Mouse (Mus musculus) neural tube, embryonic 14.5 days (tissue): ENCODE measurements around the gene Krtap2-4. TPM values are rescaled to one million over a fixed set of nuclear protein-coding genes. Genes with fewer than 3 reads are reported as not detected.
"Not testable (repeated sequence)": the region's sequence is repeated elsewhere in the genome, so short reads cannot be mapped to it uniquely, and the experiment has no call there.

Experiments
- ATAC-seq: fragments of 200-750 bp; cut with Nextera tagmentation; 2 replicates; pipeline ENCODE4 v1.8.0; 2017; ENCODE audit warnings: low read depth, mild to moderate bottlenecking, moderate TSS enrichment, moderate library complexity
- H3K27ac ChIP-seq: fragments of 300-500 bp; sonication (generic); 2 replicates; pipeline ENCODE4 v1.5.1; 2014; ENCODE audit warnings: low read depth, mild to moderate bottlenecking, control low read depth, low read length, moderate library complexity, mixed read lengths
- H3K27me3 ChIP-seq: fragments of 300-500 bp; sonication (generic); 2 replicates; pipeline ENCODE4 v1.6.1; 2014; ENCODE audit warnings: low read length; ENCODE audit not compliant: control insufficient read depth, insufficient read depth
- H3K36me3 ChIP-seq: fragments of 300-500 bp; sonication (generic); 2 replicates; pipeline ENCODE4 v1.6.1; 2014; ENCODE audit warnings: low read length, mixed read lengths; ENCODE audit not compliant: control insufficient read depth, insufficient read depth
- H3K4me1 ChIP-seq: fragments of 300-500 bp; sonication (generic); 2 replicates; pipeline ENCODE4 v1.6.1; 2014; ENCODE audit warnings: low read length; ENCODE audit not compliant: control insufficient read depth, insufficient read depth
- H3K4me2 ChIP-seq: fragments of 300-500 bp; sonication (generic); 2 replicates; pipeline ENCODE4 v1.6.1; 2014; ENCODE audit warnings: mild to moderate bottlenecking, low read depth, low read length, control low read depth
- H3K4me3 ChIP-seq: fragments of 300-500 bp; sonication (generic); 2 replicates; pipeline ENCODE4 v1.5.1; 2014; ENCODE audit warnings: low read depth, low read length, control low read depth, mixed read lengths
- H3K9ac ChIP-seq: fragments of 300-500 bp; sonication (generic); replicated peaks from 2 replicates; pipeline ENCODE4 v1.6.1; 2014; ENCODE audit warnings: low read depth, mild to moderate bottlenecking, control low read depth, low read length, mixed read lengths
- H3K9me3 ChIP-seq: fragments of 300-500 bp; sonication (generic); 2 replicates; pipeline ENCODE4 v1.6.1; 2016; ENCODE audit warnings: low read length; ENCODE audit not compliant: control insufficient read depth
- WGBS: fragments of 180-500 bp; shearing (Covaris S2); extraction: QIAGEN DNeasy Blood & Tissue Kit; methylation state at CpG from one replicate; pipeline ENCODE4 v1.1.7; 2014; 5-methylcytosine and 5-hydroxymethylcytosine counted together
- polyA plus RNA-seq: library from polyadenylated mRNA; unstranded; fragments of >200 nt; fragmentation: Nextera tagmentation; extraction: Ambion mirVana; gene quantifications from 2 replicates; pipeline ENCODE4 v1.2.1, GENCODE M21; 2014

Krtap2-4 gene
- not detected in 2 replicates for polyA plus RNA-seq

GRCm38 (mm10) chr11:99614796-99615363 is at the start of gene Krtap2-4:
Gene Krtap2-4 (minus strand): TSS chr11:99614846.
- Histone ChIP-seq H3K4me2 (no peak within 1 kb of the TSS), H3K4me1 (no peaks in the 10 kb centered on the region), H3K4me3 (no peak within 1 kb of the TSS), H3K27me3 (no peaks in the 10 kb centered on the region), H3K36me3 (no peaks in the 10 kb centered on the region), H3K27ac (no peak within 1 kb of the TSS), H3K9ac (no peak within 1 kb of the TSS), H3K9me3 (no peaks in the 10 kb centered on the region)
- 89% methylated on average over 3 of the region's 3 CpGs for WGBS
- no peak for ATAC-seq

DNA sequence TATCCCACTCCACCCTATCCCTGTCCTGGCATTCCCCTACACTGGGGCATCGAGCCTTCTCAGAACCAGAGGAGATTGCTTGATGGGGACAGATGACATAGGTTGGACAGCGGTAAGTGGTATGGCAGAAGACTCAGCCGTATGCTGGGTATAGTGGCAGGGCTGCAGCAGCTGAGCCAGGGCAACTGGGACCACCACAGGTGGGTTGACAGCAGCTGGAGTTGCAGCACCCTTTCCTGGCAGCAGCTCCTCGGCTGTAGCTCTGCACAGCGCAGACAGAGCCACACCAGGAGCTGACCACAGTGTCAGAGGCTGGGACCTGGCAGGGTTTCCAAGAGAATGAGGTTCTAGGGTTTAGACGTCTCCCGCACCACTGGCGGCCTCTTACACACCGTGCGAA is 48.2 kb upstream of the Krtap2-4 start:
- Histone ChIP-seq H3K9me3 (no peaks in the 10 kb centered on the region), H3K4me2 (no peak overlapping the region), H3K4me1 (no peaks in the 10 kb centered on the region), H3K36me3 (no peaks in the 10 kb centered on the region), H3K9ac (no peak overlapping the region), H3K4me3 (no peak overlapping the region), H3K27me3 (no peaks in the 10 kb centered on the region), H3K27ac (no peak overlapping the region)
- WGBS, result 90% methylated on average over 10 of the region's 10 CpGs
- no peak for ATAC-seq

GRCm38 (mm10) chr11:99659256-99659655 is 44.6 kb upstream of the Krtap2-4 start:
- H3K4me2 ChIP-seq, result no peak overlapping the region
- H3K9ac ChIP-seq, result no peak overlapping the region

GRCm38 (mm10) chr11:99658467-99659010 is 43.9 kb upstream of the Krtap2-4 start, which contains the start of gene Gm11563:
Gene Gm11563 (minus strand): TSS chr11:99658960.
- not testable (repeated sequence) for ATAC-seq, H3K27ac ChIP-seq, H3K9ac ChIP-seq, H3K4me1 ChIP-seq, H3K4me3 ChIP-seq, H3K27me3 ChIP-seq, H3K36me3 ChIP-seq, H3K4me2 ChIP-seq, H3K9me3 ChIP-seq
- 66% methylated on average over 10 of the region's 10 CpGs for WGBS

More at GRCm38 (mm10) chr11:99659256-99659655, 44.6 kb upstream of the Krtap2-4 start:
- Histone ChIP-seq H3K4me1 (no peaks in the 10 kb centered on the region), H3K27me3 (no peaks in the 10 kb centered on the region), H3K36me3 (no peaks in the 10 kb centered on the region), H3K27ac (no peak overlapping the region), H3K9me3 (no peaks in the 10 kb centered on the region), H3K4me3 (no peak overlapping the region)
- WGBS, result 87% methylated on average over 4 of the region's 4 CpGs
- no peak for ATAC-seq

GRCm38 (mm10) chr11:99657051-99657450 is 42.4 kb upstream of the Krtap2-4 start:
- WGBS, result 42% methylated on average over 5 of the region's 5 CpGs
- ATAC-seq, result no peak
- Histone ChIP-seq H3K4me2 (no peak overlapping the region), H3K9me3 (no peaks in the 10 kb centered on the region), H3K27ac (no peak overlapping the region), H3K4me3 (no peak overlapping the region), H3K36me3 (no peaks in the 10 kb centered on the region), H3K9ac (no peak overlapping the region), H3K4me1 (no peaks in the 10 kb centered on the region), H3K27me3 (no peaks in the 10 kb centered on the region)

GRCm38 (mm10) chr11:99650136-99650535 is 35.5 kb upstream of the Krtap2-4 start, which contains the start of gene Gm11555:
Gene Gm11555 (minus strand): TSS chr11:99650236.
- 83% methylated on average over 2 of the region's 2 CpGs for WGBS
- Histone ChIP-seq H3K4me1 (no peaks in the 10 kb centered on the region), H3K9ac (no peak within 1 kb of the TSS), H3K4me2 (no peak within 1 kb of the TSS), H3K9me3 (no peaks in the 10 kb centered on the region), H3K27ac (no peak within 1 kb of the TSS), H3K36me3 (no peaks in the 10 kb centered on the region), H3K27me3 (no peaks in the 10 kb centered on the region), H3K4me3 (no peak within 1 kb of the TSS)
- ATAC-seq, result no peak

DNA sequence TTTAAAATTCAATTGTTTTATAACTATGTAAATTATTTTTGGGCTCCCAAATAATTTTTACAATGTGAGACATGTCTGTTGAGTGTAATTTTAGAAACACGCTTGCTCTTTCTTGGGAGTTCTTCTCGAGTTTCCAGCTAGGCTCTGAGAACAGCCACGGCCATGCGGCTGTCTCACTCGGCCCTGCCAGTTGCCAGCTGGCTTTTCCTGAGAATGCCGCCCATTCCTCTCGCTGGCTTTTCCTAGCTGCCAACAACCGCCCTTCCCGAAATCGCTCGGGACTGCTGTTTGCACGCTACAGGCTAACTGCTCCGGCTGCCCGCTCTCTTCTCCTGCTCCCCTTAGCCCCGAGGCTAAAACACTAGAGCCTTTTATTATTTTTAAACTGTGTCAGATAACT is 31.8 kb upstream of the Krtap2-4 start:
- no peaks in the 10 kb centered on the region for H3K27me3 ChIP-seq
- no peaks in the 10 kb centered on the region for H3K36me3 ChIP-seq
- no peak for ATAC-seq
- no peak overlapping the region for H3K9ac ChIP-seq
- H3K9me3 ChIP-seq, result no peaks in the 10 kb centered on the region
- H3K4me3 ChIP-seq, result no peak overlapping the region
- no peaks in the 10 kb centered on the region for H3K4me1 ChIP-seq
- H3K27ac ChIP-seq, result no peak overlapping the region
- 91% methylated on average over 15 of the region's 15 CpGs for WGBS
- no peak overlapping the region for H3K4me2 ChIP-seq

- Histone ChIP-seq H3K27me3 (no peaks in the 10 kb centered on the region), H3K4me1 (no peaks in the 10 kb centered on the region), H3K9me3 (no peaks in the 10 kb centered on the region), H3K27ac (no peak overlapping the region), H3K4me3 (no peak overlapping the region), H3K36me3 (no peaks in the 10 kb centered on the region), H3K9ac (no peak overlapping the region), H3K4me2 (no peak overlapping the region)
- 61% methylated on average over 3 of the region's 3 CpGs for WGBS
- ATAC-seq, result no peak
Observed at GRCm38 (mm10) chr11:99644351-99644750, 29.7 kb upstream of the Krtap2-4 start.

- H3K9me3 ChIP-seq, H3K4me1 ChIP-seq, H3K27ac ChIP-seq, H3K36me3 ChIP-seq, H3K27me3 ChIP-seq, H3K4me2 ChIP-seq, ATAC-seq, H3K4me3 ChIP-seq, H3K9ac ChIP-seq: not testable (repeated sequence)
- WGBS, result 84% methylated on average over 9 of the region's 9 CpGs
Observed at GRCm38 (mm10) chr11:99643635-99644139, 29.0 kb upstream of the Krtap2-4 start, which contains the start of gene Krtap4-7. Gene Krtap4-7 (minus strand): TSS chr11:99644089.
